Mouse (Mus musculus) lung, postnatal 36 days (tissue): ENCODE results near the gene Hist1h3f.

ENCODE experiments used
- DNase-seq: peaks from one replicate; pipeline ENCODE4 v3.0.0; 2022; ENCODE audit warnings: mixed read lengths

Gene Hist1h3f

GRCm38 (mm10) chr13:23543965-23544786 lies at the start of gene Hist1h3f:
Hist1h3f (plus strand) TSS chr13:23544052.
- peak; percentile 91 for DNase-seq

GRCm38 (mm10) chr13:23495526-23495925 lies 48.3 kb upstream of the Hist1h3f start:
- no peak for DNase-seq

- DNase-seq, result no peak
Measured at GRCm38 (mm10) chr13:23497656-23498321, 46.1 kb upstream of the Hist1h3f start.

GRCm38 (mm10) chr13:23498653-23499052 lies 45.2 kb upstream of the Hist1h3f start:
- DNase-seq, result no peak

GRCm38 (mm10) chr13:23499943-23500342 lies 43.9 kb upstream of the Hist1h3f start:
- DNase-seq, result no peak

- DNase-seq, result peak; percentile 60
Measured at GRCm38 (mm10) chr13:23500424-23501200, 43.2 kb upstream of the Hist1h3f start.

GRCm38 (mm10) chr13:23501511-23501910 lies 42.3 kb upstream of the Hist1h3f start:
- DNase-seq, result no peak

- no peak for DNase-seq
Measured at GRCm38 (mm10) chr13:23502031-23502567, 41.8 kb upstream of the Hist1h3f start.

GRCm38 (mm10) chr13:23502916-23503315 lies 40.9 kb upstream of the Hist1h3f start:
- DNase-seq, result no peak

GRCm38 (mm10) chr13:23503797-23504196 lies 40.1 kb upstream of the Hist1h3f start:
- peak; percentile 70 for DNase-seq

GRCm38 (mm10) chr13:23505662-23506345 lies 38.0 kb upstream of the Hist1h3f start:
- no peak for DNase-seq

GRCm38 (mm10) chr13:23506351-23506750 lies 37.5 kb upstream of the Hist1h3f start:
- DNase-seq, result peak; percentile 44

GRCm38 (mm10) chr13:23506819-23507515 lies 36.9 kb upstream of the Hist1h3f start:
- DNase-seq, result no peak

GRCm38 (mm10) chr13:23510127-23510526 lies 33.7 kb upstream of the Hist1h3f start:
- DNase-seq, result no peak

- no peak for DNase-seq
Measured at GRCm38 (mm10) chr13:23513517-23513916, 30.3 kb upstream of the Hist1h3f start.

GRCm38 (mm10) chr13:23515281-23515680 lies 28.6 kb upstream of the Hist1h3f start:
- DNase-seq, result no peak

- DNase-seq, result no peak
Measured at GRCm38 (mm10) chr13:23515826-23516620, 27.8 kb upstream of the Hist1h3f start.

GRCm38 (mm10) chr13:23516822-23517602 lies 26.8 kb upstream of the Hist1h3f start:
- DNase-seq, result peak; percentile 86

- DNase-seq, result peak; percentile 95
Measured at GRCm38 (mm10) chr13:23517603-23518294, 26.1 kb upstream of the Hist1h3f start.

GRCm38 (mm10) chr13:23518295-23518603 lies 25.6 kb upstream of the Hist1h3f start:
- no peak for DNase-seq
